10 mouse cellular contexts compared by ENCODE assay signal in genomic region chr14:100211036-100211825, GRCm38 (mm10).
DNase-seq lines count a peak whose midpoint lies in the region; ATAC-seq and TF ChIP-seq lines count a peak whose summit lies in the region.
"Had no signal": no experiment of that assay in that cellular context is flagged by ENCODE, and none has a peak within 500 bp of the region (broad histone marks: within the 10 kb centered on the region; RNA-seq: fewer than 3 reads in every experiment).

No protein-coding gene starts in this region.

- H3K9me3 ChIP-seq in liver, embryonic 16.5 days (replicated peaks; ENCODE audit: control insufficient read depth, low read length): no peaks in the 10 kb centered on the region
- no peaks in the 10 kb centered on the region for H3K9me3 ChIP-seq in liver, postnatal 0 days (ENCODE audit: low read length)
- no peaks in the 10 kb centered on the region for H3K9me3 ChIP-seq in neural tube, embryonic 15.5 days (replicated peaks)
- no peaks in the 10 kb centered on the region for H3K9me3 ChIP-seq in intestine, embryonic 16.5 days (ENCODE audit: control insufficient read depth, low read length)

- H3K36me3 ChIP-seq in liver, embryonic 16.5 days (ENCODE audit: control insufficient read depth, insufficient read depth): no peaks in the 10 kb centered on the region
- H3K36me3 ChIP-seq in liver, postnatal 0 days (replicated peaks; ENCODE audit: insufficient read depth, low read length): no peaks in the 10 kb centered on the region
- no peaks in the 10 kb centered on the region for H3K36me3 ChIP-seq in neural tube, embryonic 15.5 days
- no peaks in the 10 kb centered on the region for H3K36me3 ChIP-seq in intestine, embryonic 16.5 days (ENCODE audit: control insufficient read depth, insufficient read depth, low read length)

- no peak overlapping the region for H3K27ac ChIP-seq in liver, embryonic 16.5 days (ENCODE audit: low read length)
- H3K27ac ChIP-seq in liver, postnatal 0 days (ENCODE audit: low read depth): no peak overlapping the region
- H3K27ac ChIP-seq in neural tube, embryonic 15.5 days (replicated peaks): peak overlapping the region; percentile 28; the same call in 1 of the 2 replicates
- H3K27ac ChIP-seq in intestine, embryonic 16.5 days (ENCODE audit: low read length): no peak overlapping the region
- H3K27ac ChIP-seq: kidney, postnatal 0 days had no signal

- no peaks in the 10 kb centered on the region for H3K27me3 ChIP-seq in liver, embryonic 16.5 days (ENCODE audit: control insufficient read depth, insufficient read depth, low read depth, low read length)
- no peaks in the 10 kb centered on the region for H3K27me3 ChIP-seq in liver, postnatal 0 days (ENCODE audit: insufficient read depth, low read length)
- no peaks in the 10 kb centered on the region for H3K27me3 ChIP-seq in neural tube, embryonic 15.5 days (replicated peaks)
- no peaks in the 10 kb centered on the region for H3K27me3 ChIP-seq in intestine, embryonic 16.5 days (replicated peaks; ENCODE audit: control insufficient read depth, insufficient read depth, low read length)
- H3K27me3 ChIP-seq: Patski had no signal

- TF ChIP-seq EP300 in liver, postnatal 0 days (IDR thresholded peaks at IDR 0.05; ENCODE audit: low read depth): no peak

- DNase-seq in liver, postnatal 0 days: no peak
- peak; percentile 96 for DNase-seq in brain, adult 2 months (ENCODE audit: low read depth, low spot score)
- DNase-seq in frontal cortex, postnatal 14 days (ENCODE audit: low spot score in 2 of 2): peak; percentile 55 to 70
- DNase-seq in heart, postnatal 36 days: peak; percentile 62 to 66
- DNase-seq in left cerebral cortex, adult 8-10 months (ENCODE audit: low spot score in 2 of 2): peak; percentile 54 to 80

- intact Hi-C loops in heart, postnatal 36 days (cut with DNase I): no loop called here

- H3K4me2 ChIP-seq in liver, embryonic 16.5 days (ENCODE audit: low read depth, low read length): no peak overlapping the region
- H3K4me2 ChIP-seq in liver, postnatal 0 days (ENCODE audit: low read depth, low read length): no peak overlapping the region
- H3K4me2 ChIP-seq in neural tube, embryonic 15.5 days: no peak overlapping the region
- no peak overlapping the region for H3K4me2 ChIP-seq in intestine, embryonic 16.5 days (ENCODE audit: low read depth, low read length)

- TF ChIP-seq CTCF in liver, postnatal 0 days (IDR thresholded peaks at IDR 0.05; ENCODE audit: low read depth): no peak

- no peaks in the 10 kb centered on the region for H3K4me1 ChIP-seq in liver, embryonic 16.5 days (ENCODE audit: control insufficient read depth, low read depth, low read length)
- H3K4me1 ChIP-seq in liver, postnatal 0 days (ENCODE audit: insufficient read depth): no peaks in the 10 kb centered on the region
- peaks cover 13% of the 10 kb centered on the region for H3K4me1 ChIP-seq in neural tube, embryonic 15.5 days
- H3K4me1 ChIP-seq in intestine, embryonic 16.5 days (ENCODE audit: control insufficient read depth, insufficient read depth, low read length): no peaks in the 10 kb centered on the region

- no peak overlapping the region for H3K9ac ChIP-seq in liver, embryonic 16.5 days (ENCODE audit: low read depth, low read length)
- H3K9ac ChIP-seq in liver, postnatal 0 days (replicated peaks): no peak overlapping the region
- H3K9ac ChIP-seq in neural tube, embryonic 15.5 days (replicated peaks): no peak overlapping the region
- no peak overlapping the region for H3K9ac ChIP-seq in intestine, embryonic 16.5 days (ENCODE audit: low read depth, low read length)

- 0 out of 2 replicates have a peak, but pooled peaks have one; percentile 30 for ATAC-seq in liver, embryonic 16.5 days (ENCODE audit: low read depth)
- no peak for ATAC-seq in liver, postnatal 0 days
- ATAC-seq in neural tube, embryonic 15.5 days (ENCODE audit: low FRiP score): 0 out of 2 replicates have a peak, but pooled peaks have one; percentile 12
- ATAC-seq in intestine, embryonic 16.5 days: no peak
- ATAC-seq: Patski had no signal

- no peak overlapping the region for H3K4me3 ChIP-seq in liver, embryonic 16.5 days (ENCODE audit: low read depth, low read length)
- no peak overlapping the region for H3K4me3 ChIP-seq in liver, postnatal 0 days (ENCODE audit: low read depth, low read length)
- no peak overlapping the region for H3K4me3 ChIP-seq in neural tube, embryonic 15.5 days (replicated peaks)
- no peak overlapping the region for H3K4me3 ChIP-seq in intestine, embryonic 16.5 days (ENCODE audit: low read length)

- WGBS in liver, embryonic 16.5 days (ENCODE audit: insufficient replicate concordance): 36% methylated on average over 11 of the region's 11 CpGs
- 42% methylated on average over 11 of the region's 11 CpGs for WGBS in liver, postnatal 0 days (ENCODE audit: insufficient replicate concordance)
- WGBS in neural tube, embryonic 15.5 days: 63% methylated on average over 11 of the region's 11 CpGs
- WGBS in intestine, embryonic 16.5 days: 70% methylated on average over 11 of the region's 11 CpGs

Comparison
In these comparisons a context has a peak if more than half of its experiments do, and no peak if none do; other contexts are left out.
1. ATAC-seq: peak in liver, embryonic 16.5 days (single experiment) and neural tube, embryonic 15.5 days (single experiment); none in liver, postnatal 0 days (single experiment) and intestine, embryonic 16.5 days (single experiment).